Mouse (Mus musculus) heart, embryonic 13.5 days (tissue): ENCODE results near the gene Cnot10. TPM values are rescaled to one million over a fixed set of nuclear protein-coding genes. Genes with fewer than 3 reads are reported as not detected.
"Not testable (repeated sequence)": the region's sequence is repeated elsewhere in the genome, so short reads cannot be mapped to it uniquely, and the experiment has no call there.

Experiments used
- ATAC-seq: fragments of 200-750 bp; cut with Nextera tagmentation; 2 replicates; pipeline ENCODE4 v1.8.0; 2017; ENCODE audit warnings: moderate TSS enrichment; ENCODE audit not compliant: insufficient number of reproducible peaks, low FRiP score, low TSS enrichment; ENCODE audit errors: extremely low read depth
- H3K27ac ChIP-seq: fragments of 300-500 bp; sonication (generic); replicated peaks from 2 replicates; pipeline ENCODE4 v1.5.1; 2015; ENCODE audit warnings: moderate library complexity, mild to moderate bottlenecking, inconsistent platforms
- H3K27me3 ChIP-seq: fragments of 300-500 bp; sonication (generic); replicated peaks from 2 replicates; pipeline ENCODE4 v1.6.1; 2015; ENCODE audit warnings: mild to moderate bottlenecking, inconsistent platforms
- H3K36me3 ChIP-seq: fragments of 300-500 bp; sonication (generic); 2 replicates; pipeline ENCODE4 v1.6.1; 2015; ENCODE audit warnings: mild to moderate bottlenecking, inconsistent platforms
- H3K4me1 ChIP-seq: fragments of 300-500 bp; sonication (generic); 2 replicates; pipeline ENCODE4 v1.6.1; 2015; ENCODE audit warnings: inconsistent platforms
- H3K4me2 ChIP-seq: fragments of 300-500 bp; sonication (generic); 2 replicates; pipeline ENCODE4 v1.6.1; 2015; ENCODE audit warnings: inconsistent platforms, mild to moderate bottlenecking, moderate library complexity
- H3K4me3 ChIP-seq: fragments of 300-500 bp; sonication (generic); 2 replicates; pipeline ENCODE4 v1.5.1; 2015; ENCODE audit warnings: moderate library complexity, mild to moderate bottlenecking, inconsistent platforms
- H3K9ac ChIP-seq: fragments of 300-500 bp; sonication (generic); 2 replicates; pipeline ENCODE4 v1.6.1; 2015; ENCODE audit warnings: inconsistent platforms, mild to moderate bottlenecking, moderate library complexity
- H3K9me3 ChIP-seq: fragments of 300-500 bp; sonication (generic); 2 replicates; pipeline ENCODE4 v1.6.1; 2016; ENCODE audit warnings: inconsistent platforms
- WGBS: fragments of 180-500 bp; shearing (Covaris S2); methylation state at CpG from one replicate; pipeline ENCODE4 v1.1.7; 2015; ENCODE audit warnings: mixed read lengths; 5-methylcytosine and 5-hydroxymethylcytosine counted together
- polyA plus RNA-seq: library from polyadenylated mRNA; unstranded; fragments of >200 nt; fragmentation: Nextera tagmentation; extraction: Ambion mirVana; gene quantifications from 2 replicates; pipeline ENCODE4 v1.2.1, GENCODE M21; 2015

The Cnot10 gene
- polyA plus RNA-seq, 1 experiment from 2014 or later, result 35.1 TPM

- peaks cover 24% of the 10 kb centered on the region for H3K27me3 ChIP-seq
- WGBS, result 57% methylated on average over 5 of the region's 5 CpGs
- H3K4me3 ChIP-seq, result no peak overlapping the region
- no peak overlapping the region for H3K4me2 ChIP-seq
- H3K9ac ChIP-seq, result no peak overlapping the region
- no peaks in the 10 kb centered on the region for H3K36me3 ChIP-seq
- H3K4me1 ChIP-seq, result no peaks in the 10 kb centered on the region
- H3K27ac ChIP-seq, result no peak overlapping the region
- H3K9me3 ChIP-seq, result no peaks in the 10 kb centered on the region
- no peak for ATAC-seq
Observed at GRCm38 (mm10) chr9:114649371-114649770, 9.4 kb upstream of the Cnot10 start.

GRCm38 (mm10) chr9:114648472-114648871, 8.5 kb upstream of the Cnot10 start:
- not testable (repeated sequence) for H3K27ac ChIP-seq, H3K9me3 ChIP-seq, H3K4me2 ChIP-seq, H3K9ac ChIP-seq, ATAC-seq, H3K4me1 ChIP-seq, H3K4me3 ChIP-seq, H3K36me3 ChIP-seq
- H3K27me3 ChIP-seq, result peaks cover 33% of the 10 kb centered on the region
- WGBS, result 45% methylated on average over 9 of the region's 9 CpGs

GRCm38 (mm10) chr9:114647506-114648432, 7.8 kb upstream of the Cnot10 start:
- ATAC-seq, result no peak
- H3K9ac ChIP-seq, result no peak overlapping the region
- H3K27ac ChIP-seq, result no peak overlapping the region

GRCm38 (mm10) chr9:114646556-114647505, 6.8 kb upstream of the Cnot10 start:
- H3K27me3 ChIP-seq, result peaks cover 46% of the 10 kb centered on the region
- no peak overlapping the region for H3K4me2 ChIP-seq
- H3K4me1 ChIP-seq, result no peaks in the 10 kb centered on the region
- ATAC-seq, result no peak
- H3K4me3 ChIP-seq, result no peak overlapping the region
- no peak overlapping the region for H3K27ac ChIP-seq
- H3K36me3 ChIP-seq, result no peaks in the 10 kb centered on the region
- no peaks in the 10 kb centered on the region for H3K9me3 ChIP-seq
- 75% methylated on average over 12 of the region's 12 CpGs for WGBS
- no peak overlapping the region for H3K9ac ChIP-seq

More at GRCm38 (mm10) chr9:114647506-114648432, 7.8 kb upstream of the Cnot10 start:
- Histone ChIP-seq H3K27me3 (peaks cover 40% of the 10 kb centered on the region), H3K4me3 (no peak overlapping the region), H3K4me1 (no peaks in the 10 kb centered on the region), H3K36me3 (no peaks in the 10 kb centered on the region), H3K9me3 (no peaks in the 10 kb centered on the region), H3K4me2 (no peak overlapping the region)
- 71% methylated on average over 28 of the region's 28 CpGs for WGBS

GRCm38 (mm10) chr9:114639186-114639748, 717 bp downstream of the Cnot10 start:
- Histone ChIP-seq H3K4me2 (peak overlapping the region; percentile 86), H3K27ac (peak overlapping the region; percentile 84), H3K27me3 (peaks cover 29% of the 10 kb centered on the region), H3K9me3 (no peaks in the 10 kb centered on the region), H3K4me1 (peaks cover 20% of the 10 kb centered on the region), H3K4me3 (peak overlapping the region; percentile 75), H3K36me3 (peaks cover 19% of the 10 kb centered on the region), H3K9ac (peak overlapping the region; percentile 86)
- ATAC-seq, result no peak
- WGBS, result 11% methylated on average over 18 of the region's 18 CpGs

GRCm38 (mm10) chr9:114636751-114637150, 3.2 kb downstream of the Cnot10 start:
- H3K9me3 ChIP-seq, result no peaks in the 10 kb centered on the region
- H3K36me3 ChIP-seq, result peaks cover 24% of the 10 kb centered on the region
- H3K9ac ChIP-seq, result no peak overlapping the region
- 86% methylated on average over 3 of the region's 3 CpGs for WGBS
- H3K4me3 ChIP-seq, result no peak overlapping the region
- no peak overlapping the region for H3K27ac ChIP-seq
- peaks cover 20% of the 10 kb centered on the region for H3K4me1 ChIP-seq
- no peak overlapping the region for H3K4me2 ChIP-seq
- peaks cover 7% of the 10 kb centered on the region for H3K27me3 ChIP-seq
- no peak for ATAC-seq

GRCm38 (mm10) chr9:114636150-114636549, 3.8 kb downstream of the Cnot10 start:
- peaks cover 29% of the 10 kb centered on the region for H3K36me3 ChIP-seq
- ATAC-seq, result no peak
- H3K27me3 ChIP-seq, result peaks cover 4% of the 10 kb centered on the region; the same call in 1 of the 2 replicates
- WGBS, result 90% methylated on average over 4 of the region's 4 CpGs
- H3K4me2 ChIP-seq, result no peak overlapping the region
- peaks cover 20% of the 10 kb centered on the region for H3K4me1 ChIP-seq
- no peak overlapping the region for H3K27ac ChIP-seq
- no peak overlapping the region for H3K9ac ChIP-seq
- H3K4me3 ChIP-seq, result no peak overlapping the region
- no peaks in the 10 kb centered on the region for H3K9me3 ChIP-seq

- no peak overlapping the region for H3K4me3 ChIP-seq
- 78% methylated on average over 4 of the region's 4 CpGs for WGBS
- no peak overlapping the region for H3K4me2 ChIP-seq
- ATAC-seq, result no peak
- H3K4me1 ChIP-seq, result peaks cover under 1% of the 10 kb centered on the region; the same call in 1 of the 2 replicates
- no peaks in the 10 kb centered on the region for H3K9me3 ChIP-seq
- no peak overlapping the region for H3K27ac ChIP-seq
- peaks cover 55% of the 10 kb centered on the region for H3K36me3 ChIP-seq
- H3K27me3 ChIP-seq, result no peaks in the 10 kb centered on the region
- no peak overlapping the region for H3K9ac ChIP-seq
Observed at GRCm38 (mm10) chr9:114632331-114632730, 7.7 kb downstream of the Cnot10 start.

GRCm38 (mm10) chr9:114626726-114627125, 13.3 kb downstream of the Cnot10 start:
- no peak overlapping the region for H3K27ac ChIP-seq
- no peak overlapping the region for H3K9ac ChIP-seq
- H3K27me3 ChIP-seq, result no peaks in the 10 kb centered on the region
- H3K9me3 ChIP-seq, result no peaks in the 10 kb centered on the region
- no peak for ATAC-seq
- H3K4me3 ChIP-seq, result no peak overlapping the region
- 66% methylated on average over 4 of the region's 4 CpGs for WGBS
- H3K36me3 ChIP-seq, result peaks cover 94% of the 10 kb centered on the region
- H3K4me2 ChIP-seq, result no peak overlapping the region
- H3K4me1 ChIP-seq, result no peaks in the 10 kb centered on the region

- H3K4me2 ChIP-seq, result no peak overlapping the region
- no peak overlapping the region for H3K27ac ChIP-seq
- no peaks in the 10 kb centered on the region for H3K27me3 ChIP-seq
- peaks cover 96% of the 10 kb centered on the region for H3K36me3 ChIP-seq
- no peak for ATAC-seq
- no peaks in the 10 kb centered on the region for H3K4me1 ChIP-seq
- H3K9me3 ChIP-seq, result no peaks in the 10 kb centered on the region
- H3K4me3 ChIP-seq, result no peak overlapping the region
- H3K9ac ChIP-seq, result no peak overlapping the region
- WGBS, result 86% methylated on average over 6 of the region's 6 CpGs
Observed at GRCm38 (mm10) chr9:114624178-114624577, 15.8 kb downstream of the Cnot10 start.

- no peak overlapping the region for H3K4me2 ChIP-seq
- no peak for ATAC-seq
- no peak overlapping the region for H3K4me3 ChIP-seq
- no peak overlapping the region for H3K27ac ChIP-seq
- H3K4me1 ChIP-seq, result no peaks in the 10 kb centered on the region
- peaks cover 87% of the 10 kb centered on the region for H3K36me3 ChIP-seq
- H3K27me3 ChIP-seq, result no peaks in the 10 kb centered on the region
- no peaks in the 10 kb centered on the region for H3K9me3 ChIP-seq
- no peak overlapping the region for H3K9ac ChIP-seq
- WGBS, result 85% methylated on average over 5 of the region's 5 CpGs
Observed at GRCm38 (mm10) chr9:114621149-114621548, 18.8 kb downstream of the Cnot10 start.
